Mouse (Mus musculus) heart, adult 2 months (tissue): ENCODE data around the gene Stk32c.

Experiments
- CTCF ChIP-seq: fragments of 200-600 bp; IDR thresholded peaks from 2 replicates; pipeline ENCODE4 v1.8.1; 2022; ENCODE audit warnings: antibody characterized with exemption, mild to moderate bottlenecking, moderate library complexity
- POLR2A ChIP-seq: fragments of 200-500 bp; IDR thresholded peaks from 2 replicates; pipeline ENCODE4 v1.6.1; 2011; ENCODE audit warnings: mild to moderate bottlenecking, low read depth, low read length, control low read depth; ENCODE audit not compliant: insufficient read depth

DNA sequence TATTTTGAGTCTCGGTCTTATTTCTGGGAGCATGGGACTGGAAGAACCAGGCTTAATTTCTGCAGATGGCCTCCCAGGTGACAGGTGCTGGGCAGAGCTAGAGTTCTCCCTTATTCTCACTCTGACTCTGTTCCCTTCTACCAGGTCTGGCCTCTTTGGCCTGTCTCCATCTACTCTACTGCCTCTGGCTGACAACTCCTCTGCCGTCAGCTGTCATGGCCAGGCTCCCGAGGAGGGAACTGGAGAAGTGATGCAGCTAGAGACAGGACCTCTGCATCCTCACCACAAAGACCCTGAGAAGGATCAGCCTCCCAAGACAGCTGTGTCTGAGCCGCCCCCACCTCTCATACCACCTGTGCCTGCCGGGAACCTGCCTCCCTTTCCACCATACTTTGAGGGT is 41.5 kb upstream of the Stk32c start:
- TF ChIP-seq POLR2A (no peak), CTCF (no peak)
